Mouse (Mus musculus): ENCODE measurements around the gene Abcb5. TPM values are rescaled to one million over a fixed set of nuclear protein-coding genes. Genes with fewer than 3 reads are reported as not detected.

Abcb5 gene
- polyA plus RNA-seq, 1 experiment from 2014 or later: not detected

DNA sequence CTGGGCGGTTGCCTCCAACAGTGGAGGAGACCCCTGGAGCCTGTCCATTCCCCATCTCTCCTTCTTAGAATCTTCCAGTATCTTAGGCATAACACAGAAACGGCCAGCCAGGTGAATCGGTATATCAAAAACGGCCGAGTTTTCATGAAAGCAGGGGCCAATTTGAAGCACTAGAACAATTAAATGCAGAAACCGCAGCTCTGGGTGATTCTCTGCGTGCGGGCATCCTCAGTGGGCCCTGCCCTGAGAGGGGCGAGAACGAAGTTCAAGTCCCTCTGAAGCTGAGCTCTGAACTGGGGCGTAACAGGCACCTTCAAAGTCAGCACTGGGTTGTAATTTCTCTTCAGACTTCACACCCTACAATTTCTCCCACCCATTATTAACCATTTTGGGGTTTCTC lies 128.9 kb downstream of the Abcb5 start:
- ATAC-seq (ENCODE audit: insufficient read depth, low FRiP score): no peak
- Histone ChIP-seq H3K27ac (ENCODE audit: low read length) (no peak overlapping the region), H3K4me2 (ENCODE audit: low read depth, low read length) (peak overlapping the region; percentile 87; the same call in 1 of the 2 replicates), H3K9me3 (replicated peaks; ENCODE audit: control insufficient read depth, low read length) (no peaks in the 10 kb centered on the region), H3K27me3 (ENCODE audit: control insufficient read depth, insufficient read depth, low read length) (peaks cover 58% of the 10 kb centered on the region), H3K4me3 (replicated peaks; ENCODE audit: low read length) (peak overlapping the region; percentile 57), H3K9ac (ENCODE audit: low read length) (no peak overlapping the region), H3K4me1 (ENCODE audit: control insufficient read depth, insufficient read depth, low read length) (peaks cover 8% of the 10 kb centered on the region; the same call in 1 of the 2 replicates), H3K36me3 (ENCODE audit: control insufficient read depth, insufficient read depth, low read length) (no peaks in the 10 kb centered on the region)
- 3% methylated on average over 11 of the region's 11 CpGs for WGBS

DNA sequence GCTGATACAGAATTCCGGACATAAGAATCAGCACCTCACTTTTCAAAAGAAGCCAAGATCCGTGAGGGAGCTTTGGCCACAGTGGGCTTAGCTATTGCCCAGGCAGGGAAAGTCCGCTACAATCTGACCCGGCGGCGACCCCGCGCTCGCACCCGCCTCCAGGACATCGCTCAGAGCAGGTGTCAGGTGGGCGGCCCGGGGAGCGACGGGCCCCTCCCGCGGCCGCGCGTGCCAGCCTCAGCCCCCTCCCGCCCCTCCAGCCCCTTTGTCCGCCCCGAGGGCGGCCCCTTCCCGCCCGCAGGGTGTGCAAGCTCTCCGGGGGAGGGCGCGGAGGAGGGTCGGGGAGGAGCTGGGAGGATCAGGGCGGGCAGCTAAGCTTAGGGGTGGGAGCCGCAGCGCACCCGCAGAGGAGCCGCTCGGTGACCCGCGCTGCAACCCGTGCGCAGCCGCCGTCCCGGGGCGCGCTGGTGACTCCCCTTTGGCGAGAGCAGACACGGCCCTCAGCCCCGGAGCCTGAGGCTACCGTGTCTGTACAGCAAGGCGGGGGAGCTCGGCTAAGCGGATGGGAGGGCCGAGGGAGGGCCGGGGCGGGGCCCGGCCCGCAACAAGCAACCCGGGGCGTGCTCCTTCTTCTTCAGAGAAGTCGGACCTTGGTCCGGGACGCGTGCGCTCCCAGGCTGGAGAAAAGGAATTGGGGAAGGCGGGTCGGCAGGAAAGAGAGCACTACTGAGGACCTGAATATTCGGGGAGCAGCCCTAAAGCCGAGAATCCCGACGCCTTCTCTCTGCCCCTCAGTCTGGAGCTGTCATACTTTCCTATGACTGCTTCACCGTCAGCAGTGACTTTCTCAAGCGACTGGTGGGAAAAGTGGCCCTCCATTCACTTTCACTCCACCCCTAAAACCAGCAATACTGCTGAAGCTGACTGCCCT lies 129.5 kb downstream of the Abcb5 start:
- H3K27ac ChIP-seq (ENCODE audit: low read length): no peak overlapping the region
- 1% methylated on average over 70 of the region's 72 CpGs for WGBS
- H3K27me3 ChIP-seq (ENCODE audit: control insufficient read depth, insufficient read depth, low read length): peaks cover 57% of the 10 kb centered on the region
- H3K4me2 ChIP-seq (ENCODE audit: low read depth, low read length): peak overlapping the region; percentile 87
- peaks cover 8% of the 10 kb centered on the region; the same call in 1 of the 2 replicates for H3K4me1 ChIP-seq (ENCODE audit: control insufficient read depth, insufficient read depth, low read length)
- peak; percentile 88 for ATAC-seq (ENCODE audit: insufficient read depth, low FRiP score)
- H3K9me3 ChIP-seq (replicated peaks; ENCODE audit: control insufficient read depth, low read length): no peaks in the 10 kb centered on the region
- H3K9ac ChIP-seq (ENCODE audit: low read length): peak overlapping the region; percentile 52
- peak overlapping the region; percentile 57 for H3K4me3 ChIP-seq (replicated peaks; ENCODE audit: low read length)
- no peaks in the 10 kb centered on the region for H3K36me3 ChIP-seq (ENCODE audit: control insufficient read depth, insufficient read depth, low read length)

- Histone ChIP-seq H3K4me3 (replicated peaks; ENCODE audit: low read length) (no peak overlapping the region), H3K9me3 (replicated peaks; ENCODE audit: control insufficient read depth, low read length) (no peaks in the 10 kb centered on the region), H3K4me1 (ENCODE audit: control insufficient read depth, insufficient read depth, low read length) (no peaks in the 10 kb centered on the region), H3K27ac (ENCODE audit: low read length) (no peak overlapping the region), H3K9ac (ENCODE audit: low read length) (no peak overlapping the region), H3K27me3 (ENCODE audit: control insufficient read depth, insufficient read depth, low read length) (peaks cover 1% of the 10 kb centered on the region; the same call in 1 of the 2 replicates), H3K4me2 (ENCODE audit: low read depth, low read length) (no peak overlapping the region), H3K36me3 (ENCODE audit: control insufficient read depth, insufficient read depth, low read length) (no peaks in the 10 kb centered on the region)
- ATAC-seq (ENCODE audit: insufficient read depth, low FRiP score): no peak
- WGBS: 82% methylated on average over 6 of the region's 6 CpGs
Measured at GRCm38 (mm10) chr12:118829881-118830280, 136.3 kb downstream of the Abcb5 start.

Other genes with a start within 250 kb of the Abcb5 start
- gene Sp8, start 120.1 kb downstream of the Abcb5 start, polyA plus RNA-seq (2015; fragmentation: Nextera tagmentation; extraction: Ambion mirVana): 0.03 and 0.12 TPM in 2 replicates

All from stomach, embryonic 16.5 days (tissue).